Mouse (Mus musculus): ENCODE measurements at regions not wholly inside any gene's neighbourhood (a gene's known extent, or its start where the extent isn't known, plus 50 kb on each side); places are given as distances from the start of the nearest gene placed in this dataset.

GRCm38 (mm10) chr13:110756877-110757276 lies 362.0 kb downstream of the Plk2 start:
- TF ChIP-seq CTCF (IDR thresholded peaks at IDR 0.05; ENCODE audit: low read depth, low read length) (no peak), POLR2A (IDR thresholded peaks at IDR 0.05; ENCODE audit: borderline replicate concordance, low read depth, low read length) (no peak)
